11 mouse cellular contexts compared by ENCODE assay signal in genomic region chr12:108067811-108068375, GRCm38 (mm10).
DNase-seq lines count a peak whose midpoint lies in the region; ATAC-seq lines count a peak whose summit lies in the region.
"Had no signal": no experiment of that assay in that cellular context is flagged by ENCODE, and none has a peak within 500 bp of the region (broad histone marks: within the 10 kb centered on the region; RNA-seq: fewer than 3 reads in every experiment).

No protein-coding gene starts in this region.

- no peak overlapping the region for H3K4me2 ChIP-seq in hindbrain, embryonic 13.5 days
- H3K4me2 ChIP-seq: liver, embryonic 15.5 days had no signal

- H3K4me1 ChIP-seq in hindbrain, embryonic 13.5 days (replicated peaks) = peaks cover 10% of the 10 kb centered on the region
- H3K4me1 ChIP-seq: liver, embryonic 15.5 days had no signal

- DNase-seq in left cerebral cortex, adult 18-20 months (ENCODE audit: low spot score in 2 of 2) = peak; percentile 19 to 24
- DNase-seq in left cerebral cortex, adult 11 months (ENCODE audit: low spot score) = no peak
- DNase-seq in NIH3T3 (ENCODE audit: low read depth) = peak; percentile 7
- DNase-seq in cerebellum, adult 11-12 months = peak; percentile 88
- DNase-seq in layer of hippocampus, adult 18-20 months (ENCODE audit: low spot score in 2 of 2) = peak; percentile 63 to 84
- no peak for DNase-seq in spleen, postnatal 4 days (ENCODE audit: low spot score in 2 of 2)
- DNase-seq: kidney, adult 2 months had no signal

- no peak overlapping the region for H3K4me3 ChIP-seq in hindbrain, embryonic 13.5 days
- H3K4me3 ChIP-seq: heart, embryonic 10.5 days; liver, embryonic 15.5 days had no signal

- H3K27ac ChIP-seq in hindbrain, embryonic 13.5 days = no peak overlapping the region
- H3K27ac ChIP-seq: heart, embryonic 10.5 days; liver, embryonic 15.5 days; macrophage had no signal

- 0 out of 2 replicates have a peak, but pooled peaks cover 4% of the 10 kb centered on the region for H3K9me3 ChIP-seq in hindbrain, embryonic 13.5 days
- H3K9me3 ChIP-seq: heart, embryonic 10.5 days; liver, embryonic 15.5 days had no signal

- no peak for ATAC-seq in hindbrain, embryonic 13.5 days (ENCODE audit: low FRiP score)

- no peaks in the 10 kb centered on the region for H3K36me3 ChIP-seq in hindbrain, embryonic 13.5 days
- H3K36me3 ChIP-seq: heart, embryonic 10.5 days; liver, embryonic 15.5 days had no signal

- WGBS in hindbrain, embryonic 13.5 days = 72% methylated on average over 13 of the region's 13 CpGs

- H3K9ac ChIP-seq in hindbrain, embryonic 13.5 days = no peak overlapping the region
- H3K9ac ChIP-seq: liver, embryonic 15.5 days had no signal

- no peaks in the 10 kb centered on the region for H3K27me3 ChIP-seq in hindbrain, embryonic 13.5 days
- H3K27me3 ChIP-seq: liver, embryonic 15.5 days had no signal

Comparison
In these comparisons a context has a peak if more than half of its experiments do, and no peak if none do; other contexts are left out.
1. DNase-seq: peak in left cerebral cortex, adult 18-20 months (2 of 2), NIH3T3 (single experiment), cerebellum, adult 11-12 months (single experiment) and layer of hippocampus, adult 18-20 months (2 of 2); none in left cerebral cortex, adult 11 months (single experiment) and spleen, postnatal 4 days (0 of 2).